Mouse (Mus musculus) cerebellum, adult 2 months (tissue): ENCODE results near the gene Nsun3. TPM values are rescaled to one million over a fixed set of nuclear protein-coding genes. Genes with fewer than 3 reads are reported as not detected.

Source experiments
- DNase-seq, 2 experiments: peaks; one replicate each; pipeline ENCODE4 v3.0.0; 2021
- H3K27ac ChIP-seq: fragments of 200-500 bp; 2 replicates; pipeline ENCODE4 v1.5.1; 2012; ENCODE audit warnings: low read length, control low read depth, inconsistent platforms; ENCODE audit not compliant: insufficient read depth
- H3K27me3 ChIP-seq: fragments of 200-500 bp; 2 replicates; pipeline ENCODE4 v1.6.1; 2012; ENCODE audit warnings: inconsistent platforms, mild to moderate bottlenecking, low read length, moderate library complexity; ENCODE audit not compliant: control insufficient read depth, insufficient read depth
- H3K4me1 ChIP-seq: fragments of 200-500 bp; 2 replicates; pipeline ENCODE4 v1.6.1; 2011; ENCODE audit warnings: low read length; ENCODE audit not compliant: control insufficient read depth, insufficient read depth
- H3K4me3 ChIP-seq: fragments of 200-500 bp; replicated peaks from 2 replicates; pipeline ENCODE3; 2011; ENCODE audit warnings: mild to moderate bottlenecking, low read depth, low read length, control low read depth; ENCODE audit not compliant: insufficient read depth
- CTCF ChIP-seq: fragments of 200-500 bp; IDR thresholded peaks from 2 replicates; pipeline ENCODE4 v1.5.1; 2011; ENCODE audit warnings: low read depth, mild to moderate bottlenecking, control low read depth, low read length, moderate library complexity, borderline replicate concordance; ENCODE audit not compliant: insufficient read depth
- POLR2A ChIP-seq: fragments of 200-500 bp; IDR thresholded peaks from 2 replicates; pipeline ENCODE4 v1.6.1; 2011; ENCODE audit warnings: low read length, control low read depth, borderline replicate concordance; ENCODE audit not compliant: insufficient read depth
- WGBS: fragments of 180-500 bp; shearing (Covaris S2); methylation state at CpG from one replicate; pipeline ENCODE4 v1.1.7; 2018; 5-methylcytosine and 5-hydroxymethylcytosine counted together
- polyA plus RNA-seq: library from polyadenylated mRNA; depleted of rRNA; stranded (reverse); fragments of >200 nt; gene quantifications from 2 replicates; pipeline ENCODE4 v1.2.3, GENCODE M21; 2012

The Nsun3 gene
- polyA plus RNA-seq, 1 experiment, result 10.4 TPM

DNA sequence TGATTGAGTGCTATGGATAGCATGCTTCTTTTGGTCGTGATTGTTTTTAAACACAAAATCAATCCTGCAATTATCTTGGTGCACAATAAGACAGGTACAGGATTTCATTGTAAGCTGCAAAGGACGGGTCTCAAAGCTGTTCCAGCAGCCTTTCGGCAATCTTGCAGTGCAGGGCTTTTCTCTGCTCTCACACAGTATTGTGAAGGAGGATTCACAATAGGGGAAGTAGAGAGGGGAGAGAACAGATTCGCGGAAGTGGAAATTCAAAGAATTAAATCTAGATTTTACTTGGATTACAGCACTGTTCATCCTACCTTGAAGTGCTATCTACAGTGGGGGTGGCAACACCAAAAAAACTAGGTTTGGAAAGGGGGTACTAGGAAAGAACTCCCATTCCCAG, 27.2 kb upstream of the Nsun3 start:
- TF ChIP-seq CTCF (no peak), POLR2A (no peak)
- Histone ChIP-seq H3K27ac (no peak overlapping the region), H3K4me3 (no peak overlapping the region), H3K27me3 (no peaks in the 10 kb centered on the region), H3K4me1 (no peaks in the 10 kb centered on the region)
- WGBS, result 88% methylated on average over 5 of the region's 5 CpGs
- no peak for DNase-seq

DNA sequence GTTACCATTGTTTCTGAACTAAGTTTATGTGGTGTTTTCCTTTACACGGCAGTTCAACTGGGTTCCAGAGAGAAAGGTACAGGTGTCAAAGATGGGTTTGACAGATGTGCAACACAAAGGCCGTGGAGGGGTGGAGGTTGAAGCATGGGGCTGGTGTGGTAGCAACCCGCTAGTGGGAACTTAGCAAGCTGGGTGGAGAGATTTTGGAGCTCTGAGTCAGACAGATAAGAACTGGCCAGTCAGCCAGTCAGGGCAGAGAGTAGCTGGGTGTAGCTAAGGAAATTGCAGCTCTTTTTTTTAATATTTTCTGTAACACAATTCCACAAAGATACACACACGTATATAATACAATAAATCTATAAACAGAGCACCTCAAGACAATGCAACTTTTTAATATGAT, 24.2 kb upstream of the Nsun3 start:
- Histone ChIP-seq H3K27me3 (no peaks in the 10 kb centered on the region), H3K4me3 (no peak overlapping the region), H3K27ac (no peak overlapping the region), H3K4me1 (no peaks in the 10 kb centered on the region)
- TF ChIP-seq CTCF, result no peak
- no peak for TF ChIP-seq POLR2A
- WGBS, result 96% methylated on average over 4 of the region's 4 CpGs
- DNase-seq, result no peak

DNA sequence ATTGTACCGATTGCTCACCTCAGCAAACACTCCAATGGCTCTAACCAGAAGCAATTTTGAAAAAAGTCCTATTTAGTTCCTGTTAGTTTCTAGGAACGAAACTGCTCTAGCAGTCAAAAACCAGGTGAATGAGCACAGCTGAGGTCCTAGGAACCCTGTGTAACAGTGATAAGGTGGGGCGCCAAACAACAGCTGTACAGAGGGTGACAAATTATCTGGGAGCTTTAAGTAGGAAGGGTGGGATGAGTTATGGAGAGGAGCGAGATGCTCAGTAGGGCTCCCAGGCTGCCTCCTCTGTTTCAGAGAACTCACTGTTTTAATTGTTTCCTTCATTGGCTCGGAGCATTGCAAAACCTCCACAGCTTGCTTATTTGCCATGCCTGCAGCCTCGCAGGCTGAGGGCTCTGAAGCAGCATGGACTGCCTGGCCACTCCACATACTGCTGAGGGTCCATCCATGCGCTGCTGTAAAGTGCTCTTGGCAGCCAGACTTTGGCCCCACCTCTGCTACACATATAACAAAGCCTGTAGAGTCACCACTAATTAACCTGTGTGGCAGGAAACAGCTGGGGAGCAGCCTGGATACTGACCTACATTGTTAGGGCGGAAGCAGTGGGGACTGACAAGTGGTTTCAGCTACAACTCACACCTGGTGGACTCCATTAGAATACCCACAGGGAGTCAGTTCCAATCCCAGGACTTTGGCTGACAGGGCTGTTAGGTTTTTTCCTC, 20.8 kb upstream of the Nsun3 start:
- H3K27ac ChIP-seq, result no peak overlapping the region
- no peak for TF ChIP-seq CTCF
- TF ChIP-seq POLR2A, result no peak
- no peaks in the 10 kb centered on the region for H3K27me3 ChIP-seq
- no peaks in the 10 kb centered on the region for H3K4me1 ChIP-seq
- no peak for DNase-seq
- no peak overlapping the region for H3K4me3 ChIP-seq
- WGBS, result 69% methylated on average over 8 of the region's 8 CpGs

DNA sequence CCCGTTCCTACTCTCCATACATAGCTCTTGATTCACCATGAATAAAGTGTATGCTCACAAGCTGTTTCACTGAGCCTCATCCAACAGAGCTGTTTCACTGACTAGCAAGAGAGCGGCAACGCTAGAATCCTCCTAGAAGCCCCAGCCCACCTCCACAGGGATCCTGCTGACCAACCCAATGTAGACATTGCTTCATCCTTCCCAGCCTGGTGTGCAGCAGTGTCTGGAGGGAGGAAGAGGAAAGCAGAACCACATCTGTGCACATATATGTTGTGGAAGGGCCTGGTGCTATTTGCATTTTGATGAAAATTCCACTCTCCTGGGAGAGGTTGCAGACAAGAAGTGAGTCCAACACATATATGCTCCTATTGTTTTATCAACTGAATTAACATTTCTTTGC, 18.0 kb upstream of the Nsun3 start:
- DNase-seq, result no peak
- 94% methylated on average over 3 of the region's 3 CpGs for WGBS

DNA sequence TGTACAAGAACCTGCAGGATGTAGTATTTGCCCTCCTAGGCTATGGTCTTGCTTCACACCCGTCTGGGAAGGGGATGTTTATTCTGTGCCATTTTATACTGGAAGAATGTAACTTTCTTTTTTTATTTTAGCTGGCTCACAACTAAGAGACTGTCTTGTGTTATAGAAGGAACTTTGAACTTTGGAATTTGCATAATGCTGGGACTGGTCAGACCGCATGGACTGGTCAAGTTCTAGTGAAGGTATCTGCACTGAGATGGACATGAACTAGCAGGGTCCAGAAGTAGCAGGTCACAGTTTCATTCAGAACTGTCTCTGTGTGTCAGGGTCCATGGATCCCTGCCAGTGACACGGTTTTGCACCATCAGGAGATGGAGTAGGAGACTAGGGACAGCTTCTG, 13.2 kb upstream of the Nsun3 start:
- DNase-seq, result no peak

More for the DNA sequence above, 18.0 kb upstream of the Nsun3 start:
- Histone ChIP-seq H3K4me3 (no peak overlapping the region), H3K27me3 (no peaks in the 10 kb centered on the region), H3K27ac (no peak overlapping the region), H3K4me1 (no peaks in the 10 kb centered on the region)
- TF ChIP-seq CTCF, result no peak
- TF ChIP-seq POLR2A, result no peak

DNA sequence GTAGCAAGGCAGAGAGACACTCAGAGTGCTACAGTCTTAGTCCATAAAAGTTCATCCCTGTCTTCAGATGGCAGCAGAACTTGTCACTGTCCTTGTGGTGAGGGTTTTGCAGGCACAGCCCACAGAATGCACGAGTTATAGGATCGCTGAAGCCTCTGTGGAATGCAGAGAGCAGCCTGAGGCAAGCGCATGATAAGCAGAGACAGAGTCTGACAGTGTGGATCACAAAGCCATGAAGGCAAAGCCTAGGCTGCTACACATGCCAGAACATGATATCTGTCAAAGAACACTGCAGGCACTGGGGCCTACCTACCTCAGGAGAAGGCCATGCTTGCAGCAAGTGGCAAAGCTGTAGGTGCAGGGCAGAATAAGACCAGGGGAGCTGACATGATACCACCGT, 12.8 kb upstream of the Nsun3 start:
- Histone ChIP-seq H3K27me3 (no peaks in the 10 kb centered on the region), H3K4me1 (no peaks in the 10 kb centered on the region), H3K4me3 (no peak overlapping the region), H3K27ac (no peak overlapping the region)
- WGBS, result 90% methylated on average over 4 of the region's 4 CpGs
- no peak for DNase-seq
- TF ChIP-seq CTCF, result no peak
- TF ChIP-seq POLR2A, result no peak

More for the DNA sequence above, 13.2 kb upstream of the Nsun3 start:
- H3K4me1 ChIP-seq, result no peaks in the 10 kb centered on the region
- H3K4me3 ChIP-seq, result no peak overlapping the region
- H3K27me3 ChIP-seq, result no peaks in the 10 kb centered on the region
- no peak overlapping the region for H3K27ac ChIP-seq
- no peak for TF ChIP-seq CTCF
- TF ChIP-seq POLR2A, result no peak
- 98% methylated on average over 3 of the region's 3 CpGs for WGBS

DNA sequence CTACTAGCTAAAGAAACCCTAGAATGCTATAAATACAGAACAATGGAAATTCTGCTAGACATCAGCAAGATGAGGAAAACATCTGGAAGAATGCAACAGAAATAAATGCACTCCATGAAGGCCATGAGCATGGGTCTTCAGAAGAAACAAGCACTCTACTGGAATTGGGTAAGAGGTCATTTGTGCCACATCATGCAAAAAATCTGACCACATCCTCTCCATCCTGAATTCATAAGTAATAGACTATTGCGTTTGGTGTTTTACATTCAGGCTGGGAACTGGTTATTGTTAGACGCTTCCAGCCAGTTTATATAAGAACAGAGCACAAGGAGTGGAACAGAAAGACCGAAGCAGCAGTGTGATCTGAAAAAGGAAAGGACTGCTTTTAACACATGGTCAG, 12.2 kb upstream of the Nsun3 start:
- no peaks in the 10 kb centered on the region for H3K27me3 ChIP-seq
- no peak overlapping the region for H3K4me3 ChIP-seq
- WGBS, result 97% methylated on average over 3 of the region's 3 CpGs
- no peaks in the 10 kb centered on the region for H3K4me1 ChIP-seq
- H3K27ac ChIP-seq, result no peak overlapping the region
- TF ChIP-seq POLR2A, result no peak
- TF ChIP-seq CTCF, result no peak
- DNase-seq, result no peak

DNA sequence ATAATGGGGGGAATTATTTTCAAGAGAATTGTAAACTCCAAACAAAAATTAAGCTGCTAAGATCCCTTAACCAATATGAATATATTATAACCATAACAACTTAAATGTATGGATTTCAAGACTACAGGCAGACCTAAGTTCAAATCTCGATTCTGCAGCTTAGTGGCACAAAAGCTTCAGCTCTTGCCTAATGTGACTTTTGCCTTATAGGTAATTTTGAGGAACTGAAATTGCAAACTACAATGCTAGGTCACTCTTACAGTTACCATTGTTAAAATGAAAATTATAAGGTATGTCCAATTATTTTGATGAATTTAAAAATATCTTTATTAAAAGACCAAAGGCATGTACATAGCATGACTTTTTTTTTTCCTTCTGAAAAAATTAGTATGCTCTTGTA, 10.0 kb upstream of the Nsun3 start:
- no peak overlapping the region for H3K27ac ChIP-seq
- H3K27me3 ChIP-seq, result no peaks in the 10 kb centered on the region
- no peak for DNase-seq
- WGBS, result 72% methylated on average over 1 of the region's 1 CpGs
- TF ChIP-seq CTCF, result no peak
- no peak for TF ChIP-seq POLR2A
- no peak overlapping the region for H3K4me3 ChIP-seq
- H3K4me1 ChIP-seq, result no peaks in the 10 kb centered on the region

DNA sequence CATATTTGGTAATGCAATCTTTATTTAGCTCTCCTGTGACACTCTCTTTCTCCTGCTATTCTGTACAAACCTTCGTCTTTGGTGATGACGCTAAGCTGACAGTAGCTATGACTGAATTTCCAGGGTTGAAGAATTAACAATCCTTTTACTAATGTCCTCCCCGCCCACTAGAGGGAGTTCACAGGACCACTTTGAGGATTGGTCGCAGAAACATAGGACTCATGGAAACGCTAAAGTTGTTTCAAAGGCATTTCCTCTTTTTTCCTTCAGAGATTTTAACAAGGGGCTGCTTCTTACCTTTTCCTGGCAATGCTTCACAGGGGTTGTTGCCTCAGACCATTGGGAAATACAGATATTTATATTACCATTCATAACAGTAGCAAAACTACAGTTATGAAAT, 4.4 kb downstream of the Nsun3 start:
- WGBS, result 63% methylated on average over 5 of the region's 5 CpGs
- Histone ChIP-seq H3K4me1 (no peaks in the 10 kb centered on the region; the same call in 1 of the 2 replicates), H3K4me3 (no peak overlapping the region), H3K27me3 (no peaks in the 10 kb centered on the region), H3K27ac (no peak overlapping the region)
- no peak for DNase-seq
- TF ChIP-seq CTCF, result no peak
- TF ChIP-seq POLR2A, result no peak
